Mouse (Mus musculus) spleen, postnatal 0 days (tissue): Measurements from ENCODE around the gene Auh. TPM values are rescaled to one million over a fixed set of nuclear protein-coding genes. Genes with fewer than 3 reads are reported as not detected.

Source experiments
- polyA plus RNA-seq: library from polyadenylated mRNA; unstranded; fragments of >200 nt; fragmentation: Nextera tagmentation; extraction: Ambion mirVana; gene quantifications from 2 replicates; pipeline ENCODE4 v1.2.1, GENCODE M21; 2015

Auh gene
- 34.8 and 36.9 TPM in 2 replicates for polyA plus RNA-seq

GRCm38 (mm10) chr13:52929209-52930171 is at the start of gene Auh:
Auh (minus strand) TSS chr13:52929681.

Other genes starting within 250 kb of the Auh start
- 6.4 and 6.9 TPM in 2 replicates for gene Nfil3, start 51.4 kb upstream of the Auh start, polyA plus RNA-seq